Mouse (Mus musculus): ENCODE measurements around the gene Epb41l4b. TPM values are rescaled to one million over a fixed set of nuclear protein-coding genes. Genes with fewer than 3 reads are reported as not detected.
A peak's percentile ranks its signal among the peaks of the same experiment; 100 is the strongest.

The Epb41l4b gene
- polyA plus RNA-seq, 1 experiment = 37.4 TPM

DNA sequence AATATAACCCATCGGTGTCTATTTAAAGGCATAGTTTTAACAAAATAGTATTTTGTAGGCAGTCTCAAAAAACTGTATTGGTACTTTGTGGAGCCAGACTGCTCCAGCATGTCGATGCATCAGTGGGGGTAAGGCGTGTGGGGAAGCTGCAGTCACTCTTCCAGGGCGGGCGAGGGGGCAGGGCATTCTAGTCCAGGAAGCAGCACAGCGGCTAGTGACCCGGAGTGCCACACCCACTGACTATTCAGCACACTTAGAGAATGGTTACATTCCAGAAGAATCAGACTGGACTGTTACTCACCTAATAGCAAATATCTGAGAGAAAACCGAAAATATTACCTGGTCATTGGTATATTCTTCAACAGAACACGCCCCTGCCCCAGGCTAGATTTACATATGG is 185.7 kb downstream of the Epb41l4b start:
- no peak for TF ChIP-seq POLR2A (IDR thresholded peaks at IDR 0.05; ENCODE audit: borderline replicate concordance, insufficient read depth, low read length)
- no peak for TF ChIP-seq CTCF (IDR thresholded peaks at IDR 0.05; ENCODE audit: borderline replicate concordance, insufficient read depth, low read depth, low read length)

GRCm38 (mm10) chr4:56953235-56953634 is 190.0 kb downstream of the Epb41l4b start:
- no peaks in the 10 kb centered on the region for H3K4me1 ChIP-seq (ENCODE audit: control insufficient read depth, insufficient read depth, low read length)
- WGBS = 65% methylated on average over 6 of the region's 6 CpGs

More for the DNA sequence above, 185.7 kb downstream of the Epb41l4b start:
- 67% methylated on average over 9 of the region's 9 CpGs for WGBS
- Histone ChIP-seq H3K4me1 (ENCODE audit: control insufficient read depth, insufficient read depth, low read length) (no peaks in the 10 kb centered on the region), H3K4me3 (replicated peaks; ENCODE audit: insufficient read depth, low read depth, low read length) (no peak overlapping the region), H3K27me3 (ENCODE audit: control insufficient read depth, insufficient read depth, low read length) (no peaks in the 10 kb centered on the region), H3K27ac (ENCODE audit: insufficient read depth, low read length) (no peak overlapping the region)
- DNase-seq = no peak

GRCm38 (mm10) chr4:56951701-56952100 is 191.5 kb downstream of the Epb41l4b start:
- TF ChIP-seq POLR2A (IDR thresholded peaks at IDR 0.05; ENCODE audit: borderline replicate concordance, insufficient read depth, low read length) (no peak), CTCF (IDR thresholded peaks at IDR 0.05; ENCODE audit: borderline replicate concordance, insufficient read depth, low read depth, low read length) (no peak)
- WGBS = 91% methylated on average over 3 of the region's 3 CpGs
- H3K4me3 ChIP-seq (replicated peaks; ENCODE audit: insufficient read depth, low read depth, low read length) = no peak overlapping the region

More at GRCm38 (mm10) chr4:56953235-56953634, 190.0 kb downstream of the Epb41l4b start:
- no peak for TF ChIP-seq CTCF (IDR thresholded peaks at IDR 0.05; ENCODE audit: borderline replicate concordance, insufficient read depth, low read depth, low read length)
- TF ChIP-seq POLR2A (IDR thresholded peaks at IDR 0.05; ENCODE audit: borderline replicate concordance, insufficient read depth, low read length) = no peak
- H3K27me3 ChIP-seq (ENCODE audit: control insufficient read depth, insufficient read depth, low read length) = no peaks in the 10 kb centered on the region
- H3K27ac ChIP-seq (ENCODE audit: insufficient read depth, low read length) = no peak overlapping the region
- DNase-seq = no peak
- H3K4me3 ChIP-seq (replicated peaks; ENCODE audit: insufficient read depth, low read depth, low read length) = no peak overlapping the region

GRCm38 (mm10) chr4:56949494-56949893 is 193.7 kb downstream of the Epb41l4b start:
- no peak for TF ChIP-seq POLR2A (IDR thresholded peaks at IDR 0.05; ENCODE audit: borderline replicate concordance, insufficient read depth, low read length)
- TF ChIP-seq CTCF (IDR thresholded peaks at IDR 0.05; ENCODE audit: borderline replicate concordance, insufficient read depth, low read depth, low read length) = no peak
- H3K27ac ChIP-seq (ENCODE audit: insufficient read depth, low read length) = no peak overlapping the region
- no peaks in the 10 kb centered on the region for H3K27me3 ChIP-seq (ENCODE audit: control insufficient read depth, insufficient read depth, low read length)
- no peak for DNase-seq
- peaks cover 3% of the 10 kb centered on the region; the same call in 1 of the 2 replicates for H3K4me1 ChIP-seq (ENCODE audit: control insufficient read depth, insufficient read depth, low read length)
- no peak overlapping the region for H3K4me3 ChIP-seq (replicated peaks; ENCODE audit: insufficient read depth, low read depth, low read length)
- 76% methylated on average over 6 of the region's 6 CpGs for WGBS

More at GRCm38 (mm10) chr4:56951701-56952100, 191.5 kb downstream of the Epb41l4b start:
- Histone ChIP-seq H3K27ac (ENCODE audit: insufficient read depth, low read length) (no peak overlapping the region), H3K27me3 (ENCODE audit: control insufficient read depth, insufficient read depth, low read length) (no peaks in the 10 kb centered on the region), H3K4me1 (ENCODE audit: control insufficient read depth, insufficient read depth, low read length) (no peaks in the 10 kb centered on the region)
- no peak for DNase-seq

- Histone ChIP-seq H3K27ac (ENCODE audit: insufficient read depth, low read length) (peak within 1 kb of the TSS; percentile 17; the same call in 1 of the 2 replicates), H3K4me3 (replicated peaks; ENCODE audit: insufficient read depth, low read depth, low read length) (peak within 1 kb of the TSS; percentile 73), H3K4me1 (ENCODE audit: control insufficient read depth, insufficient read depth, low read length) (peaks cover 14% of the 10 kb centered on the region; the same call in 1 of the 2 replicates), H3K27me3 (ENCODE audit: control insufficient read depth, insufficient read depth, low read length) (no peaks in the 10 kb centered on the region)
- peak; percentile 94 to 96 for DNase-seq
- under 1% methylated on average over 107 of the region's 107 CpGs for whole genome bisulfite sequencing
- peak; percentile 64 for TF ChIP-seq POLR2A (IDR thresholded peaks at IDR 0.05; ENCODE audit: borderline replicate concordance, insufficient read depth, low read length)
- no peak for TF ChIP-seq CTCF (IDR thresholded peaks at IDR 0.05; ENCODE audit: borderline replicate concordance, insufficient read depth, low read depth, low read length)
Measured at GRCm38 (mm10) chr4:56946641-56947640, 196.3 kb downstream of the Epb41l4b start, which contains the start of gene Tmem245. Gene Tmem245, minus strand, starts transcription at chr4:56947437.

DNA sequence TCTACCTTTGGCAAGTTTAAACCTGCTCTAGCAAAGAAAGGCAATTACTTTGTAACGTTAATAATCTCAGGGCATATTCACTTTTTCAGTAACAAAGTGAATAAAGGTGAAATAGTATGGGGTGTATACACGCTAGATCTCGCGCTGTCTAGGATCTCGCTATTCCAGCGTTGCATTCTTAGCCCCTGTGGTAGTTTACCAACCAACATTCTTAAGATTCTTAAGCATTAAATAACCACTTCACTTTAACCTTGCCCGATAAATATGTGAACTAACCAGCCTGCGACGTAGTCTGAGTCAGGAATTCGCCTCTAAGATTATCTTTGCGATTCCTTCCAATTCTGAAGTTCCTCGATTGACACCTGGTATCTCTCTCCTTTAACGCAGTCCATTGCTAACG is 197.1 kb downstream of the Epb41l4b start:
- WGBS = 5% methylated on average over 14 of the region's 14 CpGs
- Histone ChIP-seq H3K27me3 (ENCODE audit: control insufficient read depth, insufficient read depth, low read length) (no peaks in the 10 kb centered on the region), H3K4me1 (ENCODE audit: control insufficient read depth, insufficient read depth, low read length) (peaks cover 14% of the 10 kb centered on the region; the same call in 1 of the 2 replicates), H3K27ac (ENCODE audit: insufficient read depth, low read length) (no peak overlapping the region), H3K4me3 (replicated peaks; ENCODE audit: insufficient read depth, low read depth, low read length) (peak overlapping the region; percentile 73)
- no peak for DNase-seq
- no peak for TF ChIP-seq CTCF (IDR thresholded peaks at IDR 0.05; ENCODE audit: borderline replicate concordance, insufficient read depth, low read depth, low read length)

DNA sequence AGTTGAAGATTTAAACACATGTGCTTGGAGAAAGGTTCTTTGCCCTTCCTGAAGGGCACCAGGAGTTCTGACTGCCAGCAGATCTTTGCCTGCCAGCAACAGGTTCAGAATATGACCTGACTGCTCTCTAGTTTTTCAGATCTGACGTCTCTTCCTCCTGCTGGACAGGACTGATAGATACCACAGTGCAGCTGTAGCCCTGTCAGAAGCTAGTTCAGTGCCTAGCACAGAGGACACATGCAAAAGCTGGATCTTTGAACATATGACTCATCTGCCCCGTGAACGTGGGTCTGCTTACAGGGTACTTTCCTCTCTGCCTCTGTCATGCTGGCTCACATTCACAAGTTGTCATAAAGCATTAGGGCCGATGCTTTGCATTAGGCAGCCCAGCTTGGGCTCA is 199.0 kb downstream of the Epb41l4b start:
- TF ChIP-seq POLR2A (IDR thresholded peaks at IDR 0.05; ENCODE audit: borderline replicate concordance, insufficient read depth, low read length) (no peak), CTCF (IDR thresholded peaks at IDR 0.05; ENCODE audit: borderline replicate concordance, insufficient read depth, low read depth, low read length) (no peak)
- peak in 1 of 2 experiments; percentile 29 for DNase-seq
- Histone ChIP-seq H3K4me3 (replicated peaks; ENCODE audit: insufficient read depth, low read depth, low read length) (no peak overlapping the region), H3K27me3 (ENCODE audit: control insufficient read depth, insufficient read depth, low read length) (no peaks in the 10 kb centered on the region), H3K4me1 (ENCODE audit: control insufficient read depth, insufficient read depth, low read length) (peaks cover 14% of the 10 kb centered on the region; the same call in 1 of the 2 replicates), H3K27ac (ENCODE audit: insufficient read depth, low read length) (no peak overlapping the region)
- 13% methylated on average over 4 of the region's 4 CpGs for WGBS

All from cerebellum, adult 2 months (tissue).